Mouse (Mus musculus) neural tube, embryonic 12.5 days (tissue): ENCODE measurements around the gene Akr1d1. TPM values are rescaled to one million over a fixed set of nuclear protein-coding genes. Genes with fewer than 3 reads are reported as not detected.

ENCODE experiments used
- ATAC-seq: fragments of 200-750 bp; cut with Nextera tagmentation; 2 replicates; pipeline ENCODE4 v1.8.0; 2017; ENCODE audit warnings: low read depth, mild to moderate bottlenecking, moderate TSS enrichment, moderate library complexity; ENCODE audit not compliant: low FRiP score
- H3K27ac ChIP-seq: fragments of 300-500 bp; sonication (generic); 2 replicates; pipeline ENCODE4 v1.5.1; 2016
- H3K27me3 ChIP-seq: fragments of 300-500 bp; sonication (generic); replicated peaks from 2 replicates; pipeline ENCODE4 v1.6.1; 2016; ENCODE audit warnings: mild to moderate bottlenecking
- H3K36me3 ChIP-seq: fragments of 300-500 bp; sonication (generic); 2 replicates; pipeline ENCODE4 v1.6.1; 2016; ENCODE audit warnings: mild to moderate bottlenecking
- H3K4me1 ChIP-seq: fragments of 300-500 bp; sonication (generic); 2 replicates; pipeline ENCODE4 v1.6.1; 2016
- H3K4me2 ChIP-seq: fragments of 300-500 bp; sonication (generic); replicated peaks from 2 replicates; pipeline ENCODE4 v1.6.1; 2016; ENCODE audit warnings: mild to moderate bottlenecking
- H3K4me3 ChIP-seq: fragments of 300-500 bp; sonication (generic); 2 replicates; pipeline ENCODE4 v1.5.1; 2016
- H3K9ac ChIP-seq: fragments of 300-500 bp; sonication (generic); 2 replicates; pipeline ENCODE4 v1.6.1; 2016; ENCODE audit warnings: mild to moderate bottlenecking
- H3K9me3 ChIP-seq: fragments of 300-500 bp; sonication (generic); 2 replicates; pipeline ENCODE4 v1.6.1; 2016; ENCODE audit warnings: mild to moderate bottlenecking
- WGBS: fragments of 180-500 bp; shearing (Covaris S2); methylation state at CpG from one replicate; pipeline ENCODE4 v1.1.7; 2016; 5-methylcytosine and 5-hydroxymethylcytosine counted together
- polyA plus RNA-seq: library from polyadenylated mRNA; unstranded; fragments of >200 nt; fragmentation: Nextera tagmentation; extraction: Ambion mirVana; gene quantifications from 2 replicates; pipeline ENCODE4 v1.2.1, GENCODE M21; 2016

Gene Akr1d1
- polyA plus RNA-seq, 1 experiment from 2014 or later, result not detected

DNA sequence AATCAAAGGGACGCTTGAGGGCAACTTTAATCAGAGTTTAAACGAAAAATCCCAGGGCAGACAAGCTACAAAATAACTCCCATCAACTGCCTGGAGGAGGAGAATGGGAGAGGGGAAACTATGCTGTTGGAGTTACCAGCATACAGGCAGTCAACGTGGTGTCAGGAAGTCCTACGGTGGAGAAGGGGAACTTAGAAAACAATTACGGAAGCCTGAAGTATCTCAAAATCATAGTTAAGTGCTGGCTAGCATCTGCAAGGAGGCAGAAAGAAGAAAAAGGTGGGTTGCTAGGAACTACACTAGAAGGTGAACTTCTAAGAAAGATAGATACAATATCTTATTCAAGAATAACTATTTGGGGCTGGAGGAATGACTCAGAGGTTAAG, 74.9 kb downstream of the Akr1d1 start:
- Histone ChIP-seq H3K9ac (no peak overlapping the region), H3K27me3 (no peaks in the 10 kb centered on the region), H3K36me3 (no peaks in the 10 kb centered on the region), H3K27ac (no peak overlapping the region), H3K4me3 (no peak overlapping the region), H3K9me3 (no peaks in the 10 kb centered on the region), H3K4me2 (no peak overlapping the region), H3K4me1 (no peaks in the 10 kb centered on the region)
- ATAC-seq, result no peak
- WGBS, result 78% methylated on average over 5 of the region's 5 CpGs

GRCm38 (mm10) chr6:37607511-37608289, 77.7 kb downstream of the Akr1d1 start:
- Histone ChIP-seq H3K9me3 (no peaks in the 10 kb centered on the region), H3K36me3 (no peaks in the 10 kb centered on the region), H3K9ac (no peak overlapping the region), H3K27me3 (no peaks in the 10 kb centered on the region), H3K4me3 (no peak overlapping the region), H3K4me2 (no peak overlapping the region), H3K4me1 (no peaks in the 10 kb centered on the region), H3K27ac (no peak overlapping the region)
- 81% methylated on average over 3 of the region's 3 CpGs for WGBS
- ATAC-seq, result no peak

GRCm38 (mm10) chr6:37612603-37613284, 82.8 kb downstream of the Akr1d1 start:
- 86% methylated on average over 6 of the region's 6 CpGs for WGBS
- H3K4me3 ChIP-seq, result no peak overlapping the region
- H3K9ac ChIP-seq, result no peak overlapping the region
- no peaks in the 10 kb centered on the region for H3K4me1 ChIP-seq
- H3K36me3 ChIP-seq, result no peaks in the 10 kb centered on the region
- no peak overlapping the region for H3K4me2 ChIP-seq
- H3K27me3 ChIP-seq, result no peaks in the 10 kb centered on the region
- H3K9me3 ChIP-seq, result no peaks in the 10 kb centered on the region
- H3K27ac ChIP-seq, result no peak overlapping the region
- no peak for ATAC-seq

DNA sequence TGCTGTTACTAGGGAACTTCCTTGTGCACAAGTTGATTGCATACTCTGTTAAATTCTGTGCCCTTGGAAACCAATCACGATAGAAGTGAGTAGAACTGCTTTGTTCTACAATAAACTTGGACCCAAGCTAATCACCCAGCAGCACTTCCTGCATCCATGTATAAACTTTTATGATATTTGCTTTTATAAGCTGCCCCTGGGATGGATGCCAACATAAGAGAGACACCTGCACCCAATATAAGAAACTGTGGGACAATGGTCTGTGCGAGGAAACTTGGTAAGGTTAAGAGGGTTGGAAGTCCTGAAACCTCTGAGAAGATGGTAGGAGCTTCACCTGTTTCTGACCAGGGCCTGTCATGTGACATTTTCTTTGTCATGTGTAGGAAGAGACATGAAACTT, 85.5 kb downstream of the Akr1d1 start:
- Histone ChIP-seq H3K36me3 (no peaks in the 10 kb centered on the region), H3K27me3 (no peaks in the 10 kb centered on the region), H3K9ac (no peak overlapping the region), H3K27ac (no peak overlapping the region), H3K4me1 (no peaks in the 10 kb centered on the region), H3K4me2 (no peak overlapping the region), H3K9me3 (no peaks in the 10 kb centered on the region), H3K4me3 (no peak overlapping the region)
- WGBS, result 94% methylated on average over 2 of the region's 2 CpGs
- ATAC-seq, result no peak

GRCm38 (mm10) chr6:37616136-37616535, 86.2 kb downstream of the Akr1d1 start:
- Histone ChIP-seq H3K4me1 (no peaks in the 10 kb centered on the region), H3K9ac (no peak overlapping the region), H3K27ac (no peak overlapping the region), H3K9me3 (no peaks in the 10 kb centered on the region), H3K4me3 (no peak overlapping the region), H3K27me3 (no peaks in the 10 kb centered on the region), H3K4me2 (no peak overlapping the region), H3K36me3 (no peaks in the 10 kb centered on the region)
- 93% methylated on average over 7 of the region's 7 CpGs for WGBS
- ATAC-seq, result no peak

GRCm38 (mm10) chr6:37617431-37618011, 87.5 kb downstream of the Akr1d1 start:
- H3K9ac ChIP-seq, result no peak overlapping the region
- no peak overlapping the region for H3K4me2 ChIP-seq
- no peak overlapping the region for H3K27ac ChIP-seq
- H3K36me3 ChIP-seq, result no peaks in the 10 kb centered on the region
- no peak for ATAC-seq
- H3K27me3 ChIP-seq, result no peaks in the 10 kb centered on the region
- H3K4me1 ChIP-seq, result no peaks in the 10 kb centered on the region
- no peaks in the 10 kb centered on the region for H3K9me3 ChIP-seq
- H3K4me3 ChIP-seq, result no peak overlapping the region
- 70% methylated on average over 10 of the region's 10 CpGs for WGBS

Other genes starting within 250 kb of the Akr1d1 start
- gene Dgki, start 230.0 kb upstream of the Akr1d1 start, polyA plus RNA-seq, result 4.3 and 4.9 TPM in 2 replicates
- gene Creb3l2, start 88.0 kb upstream of the Akr1d1 start, polyA plus RNA-seq, result 9.4 and 9.6 TPM in 2 replicates